In the genomic region with DNA sequence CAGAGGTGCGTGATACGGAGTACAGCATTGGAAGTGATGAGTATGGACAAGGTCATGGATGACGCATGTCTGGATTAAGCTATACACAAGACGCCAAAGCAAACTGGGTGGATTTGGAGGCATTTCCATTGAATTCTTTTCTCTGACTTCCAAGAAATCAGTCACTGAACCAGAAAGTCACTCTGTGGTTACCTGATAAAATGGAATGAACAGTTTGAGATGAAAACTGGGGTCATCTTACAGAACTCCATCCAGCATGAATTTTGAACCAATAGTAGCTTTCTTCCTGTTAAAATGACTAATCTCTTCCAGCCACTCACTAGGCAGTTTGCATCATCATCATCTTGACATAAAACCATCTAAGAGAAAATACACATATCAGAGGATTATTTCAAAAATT, we compare ENCODE assay signal across 17 mouse cellular contexts.
"Had no signal": no experiment of that assay in that cellular context is flagged by ENCODE, and none has a peak within 500 bp of the region (broad histone marks: within the 10 kb centered on the region; RNA-seq: fewer than 3 reads in every experiment).

No protein-coding gene starts in this region.

- DNase-seq: gastrocnemius, postnatal 14 days; gastrocnemius, postnatal 36 days; heart, adult 11 months; heart, adult 2 months; heart, postnatal 14 days; heart, postnatal 36 days; kidney, adult 11 months; kidney, adult 2 months; kidney, adult 9 months; kidney, postnatal 14 days; kidney, postnatal 36 days; layer of hippocampus, adult 9-11 months; layer of hippocampus, postnatal 36 days; left cerebral cortex, postnatal 4 days had no signal

- ATAC-seq: hindbrain, postnatal 0 days; intestine, embryonic 16.5 days; liver, embryonic 12.5 days had no signal
